Mouse (Mus musculus) bone marrow, adult 2 months (tissue): ENCODE results near the gene Sept7. TPM values are rescaled to one million over a fixed set of nuclear protein-coding genes. Genes with fewer than 3 reads are reported as not detected.
A peak's percentile ranks its signal among the peaks of the same experiment; 100 is the strongest.

ENCODE experiments used
- H3K27ac ChIP-seq: fragments of 200-500 bp; 2 replicates; pipeline ENCODE4 v1.5.1; 2012; ENCODE audit warnings: low read depth, mild to moderate bottlenecking, control low read depth, inconsistent platforms, low read length; ENCODE audit not compliant: control insufficient read depth, poor library complexity, insufficient read depth
- H3K4me1 ChIP-seq: fragments of 200-500 bp; 2 replicates; pipeline ENCODE4 v1.6.1; 2011; ENCODE audit warnings: low read length; ENCODE audit not compliant: control insufficient read depth, insufficient read depth
- H3K4me3 ChIP-seq: fragments of 200-500 bp; replicated peaks from 2 replicates; pipeline ENCODE3; 2011; ENCODE audit warnings: mild to moderate bottlenecking, low read depth, low read length, control low read depth; ENCODE audit not compliant: control insufficient read depth
- CTCF ChIP-seq: fragments of 200-500 bp; IDR thresholded peaks from 2 replicates; pipeline ENCODE4 v1.5.1; 2011; ENCODE audit warnings: low read length, control low read depth; ENCODE audit not compliant: control insufficient read depth, insufficient read depth
- POLR2A ChIP-seq: fragments of 200-500 bp; IDR thresholded peaks from 2 replicates; pipeline ENCODE4 v1.6.1; 2011; ENCODE audit warnings: low read depth, mild to moderate bottlenecking, control low read depth, low read length, borderline replicate concordance; ENCODE audit not compliant: control insufficient read depth
- WGBS: fragments of 180-500 bp; shearing (Covaris S2); methylation state at CpG from one replicate; pipeline ENCODE4 v1.1.7; 2018; 5-methylcytosine and 5-hydroxymethylcytosine counted together
- polyA plus RNA-seq: library from polyadenylated mRNA; stranded (reverse); fragments of >200 nt; gene quantifications from 2 replicates; pipeline ENCODE4 v1.2.4, GENCODE M21; 2011; ENCODE audit warnings: low replicate concordance; ENCODE audit not compliant: missing spikeins, insufficient read depth, insufficient read length

The Sept7 gene
- 48.2 and 75.9 TPM in 2 replicates for polyA plus RNA-seq

GRCm38 (mm10) chr9:25252283-25252726 lies at the start of gene Sept7:
Gene Sept7 (plus strand): TSS chr9:25252439.
- H3K4me1 ChIP-seq = no peaks in the 10 kb centered on the region; the same call in 1 of the 2 replicates
- H3K4me3 ChIP-seq = peak within 1 kb of the TSS; percentile 98
- H3K27ac ChIP-seq = peak within 1 kb of the TSS; percentile 98
- under 1% methylated on average over 54 of the region's 54 CpGs for WGBS
- no peak for TF ChIP-seq CTCF
- TF ChIP-seq POLR2A = peak; percentile 82

- Histone ChIP-seq H3K4me3 (no peak overlapping the region), H3K27ac (no peak overlapping the region), H3K4me1 (no peaks in the 10 kb centered on the region)
- WGBS = 43% methylated on average over 8 of the region's 8 CpGs
- TF ChIP-seq CTCF (no peak), POLR2A (no peak)
Observed at GRCm38 (mm10) chr9:25208087-25208803, 44.0 kb upstream of the Sept7 start.

GRCm38 (mm10) chr9:25212309-25213163 lies 39.7 kb upstream of the Sept7 start:
- 83% methylated on average over 9 of the region's 9 CpGs for WGBS
- no peak overlapping the region for H3K4me3 ChIP-seq
- TF ChIP-seq CTCF (no peak), POLR2A (no peak)
- H3K4me1 ChIP-seq = no peaks in the 10 kb centered on the region
- H3K27ac ChIP-seq = no peak overlapping the region

GRCm38 (mm10) chr9:25213164-25213557 lies 39.1 kb upstream of the Sept7 start:
- H3K4me1 ChIP-seq = no peaks in the 10 kb centered on the region
- no peak overlapping the region for H3K4me3 ChIP-seq
- TF ChIP-seq POLR2A (no peak), CTCF (no peak)
- no peak overlapping the region for H3K27ac ChIP-seq

- no peak for TF ChIP-seq POLR2A
- no peak for TF ChIP-seq CTCF
- Histone ChIP-seq H3K27ac (no peak overlapping the region), H3K4me3 (no peak overlapping the region), H3K4me1 (no peaks in the 10 kb centered on the region)
- WGBS = 73% methylated on average over 3 of the region's 3 CpGs
Observed at GRCm38 (mm10) chr9:25215411-25215810, 36.8 kb upstream of the Sept7 start.

- no peak overlapping the region for H3K27ac ChIP-seq
- 47% methylated on average over 2 of the region's 2 CpGs for WGBS
- no peak overlapping the region for H3K4me3 ChIP-seq
- no peaks in the 10 kb centered on the region for H3K4me1 ChIP-seq
- TF ChIP-seq POLR2A (no peak), CTCF (no peak)
Observed at GRCm38 (mm10) chr9:25216210-25216609, 36.0 kb upstream of the Sept7 start.

GRCm38 (mm10) chr9:25218954-25219353 lies 33.3 kb upstream of the Sept7 start:
- Histone ChIP-seq H3K4me3 (no peak overlapping the region), H3K27ac (no peak overlapping the region), H3K4me1 (no peaks in the 10 kb centered on the region)
- 72% methylated on average over 3 of the region's 3 CpGs for WGBS
- TF ChIP-seq CTCF (no peak), POLR2A (no peak)

- TF ChIP-seq POLR2A (no peak), CTCF (no peak)
- Histone ChIP-seq H3K4me3 (no peak overlapping the region), H3K4me1 (no peaks in the 10 kb centered on the region), H3K27ac (no peak overlapping the region)
- WGBS = 46% methylated on average over 5 of the region's 5 CpGs
Observed at GRCm38 (mm10) chr9:25219882-25220281, 32.4 kb upstream of the Sept7 start.
